Mouse (Mus musculus): ENCODE measurements at regions not wholly inside any gene's neighbourhood (a gene's known extent, or its start where the extent isn't known, plus 50 kb on each side); places are given as distances from the start of the nearest gene placed in this dataset.

- WGBS: 39% methylated on average over 2 of the region's 2 CpGs
- no peak for TF ChIP-seq CTCF (IDR thresholded peaks at IDR 0.05; ENCODE audit: extremely low read depth, insufficient read length, insufficient replicate concordance, low read depth, low read length)
- no peak for TF ChIP-seq POLR2A (IDR thresholded peaks at IDR 0.05; ENCODE audit: low read depth, low read length)
- Histone ChIP-seq H3K4me3 (ENCODE audit: low read depth, low read length) (no peak overlapping the region), H3K27me3 (ENCODE audit: control insufficient read depth, insufficient read depth, low read length) (no peaks in the 10 kb centered on the region), H3K36me3 (ENCODE audit: control insufficient read depth, insufficient read depth, low read length) (no peaks in the 10 kb centered on the region), H3K4me1 (ENCODE audit: control insufficient read depth, insufficient read depth, insufficient read length, low read length) (no peaks in the 10 kb centered on the region), H3K27ac (ENCODE audit: insufficient read depth, low read depth, low read length) (no peak overlapping the region)
Observed at GRCm38 (mm10) chr2:117399487-117399886, 56.7 kb upstream of the Rasgrp1 start.

- H3K27me3 ChIP-seq (ENCODE audit: control insufficient read depth, insufficient read depth, low read length): no peaks in the 10 kb centered on the region
- no peaks in the 10 kb centered on the region for H3K4me1 ChIP-seq (ENCODE audit: control insufficient read depth, insufficient read depth, insufficient read length, low read length)
- H3K27ac ChIP-seq (ENCODE audit: insufficient read depth, low read depth, low read length): no peak overlapping the region
- WGBS: 82% methylated on average over 4 of the region's 4 CpGs
- no peaks in the 10 kb centered on the region for H3K36me3 ChIP-seq (ENCODE audit: control insufficient read depth, insufficient read depth, low read length)
- TF ChIP-seq CTCF (IDR thresholded peaks at IDR 0.05; ENCODE audit: extremely low read depth, insufficient read length, insufficient replicate concordance, low read depth, low read length): no peak
- no peak for TF ChIP-seq POLR2A (IDR thresholded peaks at IDR 0.05; ENCODE audit: low read depth, low read length)
- no peak overlapping the region for H3K4me3 ChIP-seq (ENCODE audit: low read depth, low read length)
Observed at GRCm38 (mm10) chr2:117403425-117404175, 60.8 kb upstream of the Rasgrp1 start.

- no peak overlapping the region; the same call in 1 of the 2 replicates for H3K27ac ChIP-seq (ENCODE audit: insufficient read depth, low read depth, low read length)
- TF ChIP-seq POLR2A (IDR thresholded peaks at IDR 0.05; ENCODE audit: low read depth, low read length) (no peak), CTCF (IDR thresholded peaks at IDR 0.05; ENCODE audit: extremely low read depth, insufficient read length, insufficient replicate concordance, low read depth, low read length) (no peak)
- no peaks in the 10 kb centered on the region for H3K27me3 ChIP-seq (ENCODE audit: control insufficient read depth, insufficient read depth, low read length)
- H3K4me3 ChIP-seq (ENCODE audit: low read depth, low read length): no peak overlapping the region
- 52% methylated on average over 2 of the region's 2 CpGs for WGBS
- H3K4me1 ChIP-seq (ENCODE audit: control insufficient read depth, insufficient read depth, insufficient read length, low read length): no peaks in the 10 kb centered on the region
- H3K36me3 ChIP-seq (ENCODE audit: control insufficient read depth, insufficient read depth, low read length): no peaks in the 10 kb centered on the region
Observed at GRCm38 (mm10) chr2:117405453-117405852, 62.7 kb upstream of the Rasgrp1 start.

GRCm38 (mm10) chr2:117408241-117408640 is 65.4 kb upstream of the Rasgrp1 start:
- no peaks in the 10 kb centered on the region for H3K27me3 ChIP-seq (ENCODE audit: control insufficient read depth, insufficient read depth, low read length)

GRCm38 (mm10) chr2:117412045-117412606 is 69.3 kb upstream of the Rasgrp1 start:
- H3K36me3 ChIP-seq (ENCODE audit: control insufficient read depth, insufficient read depth, low read length): no peaks in the 10 kb centered on the region
- H3K27ac ChIP-seq (ENCODE audit: insufficient read depth, low read depth, low read length): no peak overlapping the region
- no peak overlapping the region for H3K4me3 ChIP-seq (ENCODE audit: low read depth, low read length)
- WGBS: 31% methylated on average over 4 of the region's 4 CpGs
- H3K27me3 ChIP-seq (ENCODE audit: control insufficient read depth, insufficient read depth, low read length): no peaks in the 10 kb centered on the region
- H3K4me1 ChIP-seq (ENCODE audit: control insufficient read depth, insufficient read depth, insufficient read length, low read length): 0 out of 2 replicates have a peak, but pooled peaks cover 1% of the 10 kb centered on the region
- TF ChIP-seq CTCF (IDR thresholded peaks at IDR 0.05; ENCODE audit: extremely low read depth, insufficient read length, insufficient replicate concordance, low read depth, low read length) (no peak), POLR2A (IDR thresholded peaks at IDR 0.05; ENCODE audit: low read depth, low read length) (no peak)

More at GRCm38 (mm10) chr2:117408241-117408640, 65.4 kb upstream of the Rasgrp1 start:
- Histone ChIP-seq H3K27ac (ENCODE audit: insufficient read depth, low read depth, low read length) (no peak overlapping the region), H3K36me3 (ENCODE audit: control insufficient read depth, insufficient read depth, low read length) (no peaks in the 10 kb centered on the region), H3K4me1 (ENCODE audit: control insufficient read depth, insufficient read depth, insufficient read length, low read length) (no peaks in the 10 kb centered on the region), H3K4me3 (ENCODE audit: low read depth, low read length) (no peak overlapping the region)
- no peak for TF ChIP-seq POLR2A (IDR thresholded peaks at IDR 0.05; ENCODE audit: low read depth, low read length)
- TF ChIP-seq CTCF (IDR thresholded peaks at IDR 0.05; ENCODE audit: extremely low read depth, insufficient read length, insufficient replicate concordance, low read depth, low read length): no peak
- WGBS: 80% methylated on average over 5 of the region's 5 CpGs

- Histone ChIP-seq H3K4me1 (ENCODE audit: control insufficient read depth, insufficient read depth, insufficient read length, low read length) (0 out of 2 replicates have a peak, but pooled peaks cover 1% of the 10 kb centered on the region), H3K4me3 (ENCODE audit: low read depth, low read length) (no peak overlapping the region), H3K27ac (ENCODE audit: insufficient read depth, low read depth, low read length) (no peak overlapping the region; the same call in 1 of the 2 replicates), H3K36me3 (ENCODE audit: control insufficient read depth, insufficient read depth, low read length) (no peaks in the 10 kb centered on the region), H3K27me3 (ENCODE audit: control insufficient read depth, insufficient read depth, low read length) (no peaks in the 10 kb centered on the region)
- no peak for TF ChIP-seq CTCF (IDR thresholded peaks at IDR 0.05; ENCODE audit: extremely low read depth, insufficient read length, insufficient replicate concordance, low read depth, low read length)
- TF ChIP-seq POLR2A (IDR thresholded peaks at IDR 0.05; ENCODE audit: low read depth, low read length): no peak
- 51% methylated on average over 8 of the region's 8 CpGs for WGBS
Observed at GRCm38 (mm10) chr2:117417229-117417970, 74.6 kb upstream of the Rasgrp1 start.

Measured in small intestine, adult 2 months (tissue).